11 mouse cellular contexts compared by ENCODE assay signal in genomic region chr4:96718977-96719966, GRCm38 (mm10). TPM values are rescaled to one million over a fixed set of nuclear protein-coding genes. Genes with fewer than 3 reads are reported as not detected.
DNase-seq lines count a peak whose midpoint lies in the region; ATAC-seq and TF ChIP-seq lines count a peak whose summit lies in the region.
"Had no signal": no experiment of that assay in that cellular context is flagged by ENCODE, and none has a peak within 500 bp of the region (broad histone marks: within the 10 kb centered on the region; RNA-seq: fewer than 3 reads in every experiment).

No protein-coding gene starts in this region.

- 9% methylated on average over 4 of the region's 4 CpGs for WGBS in neural tube, embryonic 15.5 days
- 77% methylated on average over 4 of the region's 4 CpGs for WGBS in thymus, adult 2 months

- intact Hi-C loops in left cerebral cortex, adult 2 months (cut with DNase I), result loop anchor here (5.0 to 10.0 kb wide), 2 partner anchors 78 to 256 kb away; no protein-coding TSS in a partner anchor

- H3K4me1 ChIP-seq in neural tube, embryonic 15.5 days, result no peaks in the 10 kb centered on the region
- no peaks in the 10 kb centered on the region for H3K4me1 ChIP-seq in thymus, adult 2 months (replicated peaks; ENCODE audit: control insufficient read depth, insufficient read depth, low read length)
- H3K4me1 ChIP-seq: heart, embryonic 13.5 days had no signal

- DNase-seq in cerebellum, adult 11-12 months, result peak; percentile 13
- no peak for DNase-seq in cerebellum, adult 8-10 months
- peak; percentile 24 for DNase-seq in forelimb bud, embryonic 11.5 days (ENCODE audit: low read depth, low spot score)
- DNase-seq in left cerebral cortex, adult 2 months (ENCODE audit: extremely low spot score in 1 of 2, low spot score in 2 of 2), result peak; percentile 28 to 35
- DNase-seq in kidney, postnatal 4 days, result no peak
- DNase-seq in thymus, adult 2 months, result no peak
- DNase-seq in thymus, postnatal 14 days, result no peak
- DNase-seq: thymus, postnatal 25 days had no signal

- H3K27me3 ChIP-seq in neural tube, embryonic 15.5 days (replicated peaks), result no peaks in the 10 kb centered on the region
- H3K27me3 ChIP-seq in thymus, adult 2 months (ENCODE audit: control insufficient read depth, insufficient read depth, low read length), result no peaks in the 10 kb centered on the region
- H3K27me3 ChIP-seq: heart, embryonic 13.5 days had no signal

- no peak overlapping the region for H3K4me3 ChIP-seq in left cerebral cortex, adult 2 months
- no peak overlapping the region for H3K4me3 ChIP-seq in neural tube, embryonic 15.5 days (replicated peaks)
- H3K4me3 ChIP-seq in thymus, adult 2 months (ENCODE audit: control insufficient read depth, insufficient read depth, low read length), result no peak overlapping the region
- H3K4me3 ChIP-seq: heart, embryonic 13.5 days had no signal

- no peaks in the 10 kb centered on the region for H3K9me3 ChIP-seq in neural tube, embryonic 15.5 days (replicated peaks)
- H3K9me3 ChIP-seq: heart, embryonic 13.5 days had no signal

- no peak for TF ChIP-seq POLR2A in thymus, adult 2 months (IDR thresholded peaks at IDR 0.05; ENCODE audit: control insufficient read depth, extremely low read depth, insufficient read depth, low read length, poor library complexity)

- peak; percentile 90 for ATAC-seq in neural tube, embryonic 15.5 days (ENCODE audit: low FRiP score)

- no peak overlapping the region for H3K9ac ChIP-seq in neural tube, embryonic 15.5 days (replicated peaks)
- H3K9ac ChIP-seq: heart, embryonic 13.5 days had no signal

- no peaks in the 10 kb centered on the region for H3K36me3 ChIP-seq in neural tube, embryonic 15.5 days
- H3K36me3 ChIP-seq in thymus, adult 2 months (ENCODE audit: control insufficient read depth, insufficient read depth, low read length), result no peaks in the 10 kb centered on the region
- H3K36me3 ChIP-seq: heart, embryonic 13.5 days had no signal

- peak; percentile 12 for TF ChIP-seq CTCF in left cerebral cortex, adult 2 months (IDR thresholded peaks at IDR 0.05)
- no peak for TF ChIP-seq CTCF in thymus, adult 2 months (IDR thresholded peaks at IDR 0.05; ENCODE audit: borderline replicate concordance, control insufficient read depth, extremely low read depth, insufficient read depth, low read length, poor library complexity)

- H3K27ac ChIP-seq in left cerebral cortex, adult 2 months, result peak overlapping the region; percentile 62
- peak overlapping the region; percentile 42 for H3K27ac ChIP-seq in neural tube, embryonic 15.5 days (replicated peaks)
- no peak overlapping the region for H3K27ac ChIP-seq in thymus, adult 2 months (ENCODE audit: control insufficient read depth, insufficient read depth, low read length)
- H3K27ac ChIP-seq: heart, embryonic 13.5 days; macrophage had no signal

- no peak overlapping the region for H3K4me2 ChIP-seq in neural tube, embryonic 15.5 days
- H3K4me2 ChIP-seq: heart, embryonic 13.5 days had no signal

RNA-seq across cellular contexts. Expression of gene Cyp2j5, which starts 55.3 kb away (rescaled TPM):
- not detected for total RNA-seq in left cerebral cortex, adult 2 months (2021)
- polyA plus RNA-seq in neural tube, embryonic 15.5 days (2015; fragmentation: Nextera tagmentation; extraction: Ambion mirVana), result not detected in 2 replicates
- 0.07 and 0.23 TPM in 2 replicates for polyA plus RNA-seq in thymus, adult 2 months (2012; rRNA removed)
- polyA plus RNA-seq: heart, embryonic 13.5 days; macrophage had no signal

Comparison
In these comparisons a context has a peak if more than half of its experiments do, and no peak if none do; other contexts are left out.
1. DNase-seq: peak in cerebellum, adult 11-12 months (single experiment), forelimb bud, embryonic 11.5 days (single experiment) and left cerebral cortex, adult 2 months (2 of 2); none in cerebellum, adult 8-10 months (single experiment), kidney, postnatal 4 days (0 of 2), thymus, adult 2 months (single experiment) and thymus, postnatal 14 days (single experiment).